Mouse (Mus musculus): ENCODE results near the gene Ptpn5.

Gene Ptpn5

DNA sequence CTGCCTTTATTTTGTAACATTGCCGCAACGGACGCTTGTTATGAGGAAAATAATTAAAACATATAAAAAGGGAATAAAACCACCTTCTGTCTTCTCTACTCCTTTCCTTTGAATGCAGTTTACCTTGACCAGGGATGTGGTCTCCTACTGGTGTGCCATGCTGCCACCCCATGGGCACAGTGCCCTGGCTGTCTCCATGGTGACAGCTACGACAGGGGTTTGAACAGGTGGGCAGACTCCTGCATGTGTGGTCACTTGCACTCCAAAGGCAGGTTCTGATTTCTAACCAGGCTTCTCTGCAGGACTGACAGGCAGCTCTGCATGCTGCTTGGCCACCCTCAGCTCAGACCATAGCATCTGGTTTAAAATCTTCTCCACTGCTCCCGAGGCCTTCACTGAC is 21.4 kb downstream of the Ptpn5 start:
- no peak for DNase-seq (ENCODE audit: low read depth, low spot score)

DNA sequence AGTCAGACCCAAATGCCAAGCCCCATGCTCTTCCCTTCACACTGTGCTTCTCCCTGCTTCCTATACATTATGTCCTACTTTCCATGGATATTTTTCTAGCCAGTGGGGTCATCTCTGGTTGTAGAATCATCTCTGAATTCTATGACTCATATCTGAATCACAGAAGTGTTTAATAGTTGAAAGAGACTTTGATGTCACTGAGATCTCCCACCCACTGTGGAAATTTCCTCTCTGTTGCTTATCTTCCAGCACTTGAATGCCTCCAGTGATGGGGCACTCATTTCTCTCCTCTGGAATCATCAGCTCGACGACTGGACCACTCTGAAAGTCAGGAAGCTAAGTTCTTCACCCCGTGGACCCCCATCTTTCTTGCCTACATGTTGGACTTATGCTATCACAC is 22.4 kb downstream of the Ptpn5 start:
- no peak for DNase-seq (ENCODE audit: low read depth, low spot score)

DNA sequence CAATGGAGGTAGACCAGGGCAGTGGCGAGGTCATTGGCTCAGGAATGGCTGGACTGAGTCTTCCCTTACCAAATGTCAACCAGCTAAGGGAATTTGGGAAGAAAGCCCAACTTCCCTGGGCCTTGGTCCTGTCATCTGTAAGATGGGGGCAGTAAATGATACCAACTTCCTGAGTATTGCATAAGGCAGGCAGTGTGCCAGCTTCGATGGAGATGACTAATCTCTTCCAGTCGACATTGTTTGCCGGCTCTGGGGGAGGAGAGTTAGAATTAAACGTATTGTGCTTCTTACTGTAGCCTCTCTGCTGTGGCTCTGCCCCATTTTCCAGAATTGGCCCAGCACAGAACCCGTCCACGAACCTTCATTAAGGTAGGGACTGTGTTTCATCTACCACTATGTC is 23.0 kb downstream of the Ptpn5 start:
- no peak for DNase-seq (ENCODE audit: low read depth, low spot score)

DNA sequence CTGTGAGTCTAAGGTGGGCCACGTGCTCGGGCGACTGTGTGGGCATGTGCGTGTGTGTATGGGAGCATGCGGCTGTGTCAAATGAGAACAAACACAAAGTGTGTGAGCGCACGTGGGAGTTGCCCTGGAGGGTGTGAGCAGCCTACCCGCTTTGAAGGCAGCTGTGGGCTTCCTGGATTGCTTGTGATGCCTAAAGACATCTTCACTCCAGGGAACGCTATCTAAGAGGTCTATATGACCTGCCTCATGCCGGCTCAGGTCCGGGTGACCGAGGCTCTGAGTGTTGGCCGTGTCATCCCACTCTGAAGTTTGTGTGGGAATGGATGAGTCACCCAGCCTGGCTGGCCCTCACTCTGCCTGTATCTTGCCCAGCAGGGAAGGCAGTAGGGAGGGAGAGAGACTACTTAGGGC is 24.7 kb downstream of the Ptpn5 start:
- DNase-seq (ENCODE audit: low read depth, low spot score), result no peak

- DNase-seq (ENCODE audit: low read depth, low spot score), result no peak
Measured at GRCm38 (mm10) chr7:47106949-47107348, 26.5 kb downstream of the Ptpn5 start.

GRCm38 (mm10) chr7:47103671-47104414 is 29.6 kb downstream of the Ptpn5 start:
- DNase-seq (ENCODE audit: low read depth, low spot score), result no peak

DNA sequence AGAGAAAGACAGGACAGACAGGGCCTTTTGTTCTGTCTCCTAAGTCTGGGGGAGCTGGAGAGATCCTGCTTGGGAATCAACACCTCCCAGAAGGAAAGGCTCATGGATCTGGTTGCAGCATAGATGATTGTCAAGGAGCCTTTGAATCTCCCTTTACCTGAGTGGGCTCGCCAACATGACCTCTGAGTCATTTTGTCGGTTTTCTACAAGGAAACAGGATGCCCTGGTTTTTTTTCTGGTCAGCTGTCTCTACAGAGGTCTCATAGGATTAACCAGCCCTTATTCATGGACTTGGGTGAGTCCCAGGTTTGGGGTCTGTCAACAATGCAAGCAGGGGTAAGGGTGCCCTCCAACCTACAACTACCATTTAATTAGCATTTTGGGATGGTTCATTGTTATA is 30.5 kb downstream of the Ptpn5 start:
- DNase-seq (ENCODE audit: low read depth, low spot score), result no peak

GRCm38 (mm10) chr7:47100615-47101014 is 32.9 kb downstream of the Ptpn5 start:
- no peak for DNase-seq (ENCODE audit: low read depth, low spot score)

GRCm38 (mm10) chr7:47099306-47099705 is 34.2 kb downstream of the Ptpn5 start:
- DNase-seq (ENCODE audit: low read depth, low spot score), result no peak

- DNase-seq (ENCODE audit: low read depth, low spot score), result no peak
Measured at GRCm38 (mm10) chr7:47098044-47098443, 35.4 kb downstream of the Ptpn5 start.

DNA sequence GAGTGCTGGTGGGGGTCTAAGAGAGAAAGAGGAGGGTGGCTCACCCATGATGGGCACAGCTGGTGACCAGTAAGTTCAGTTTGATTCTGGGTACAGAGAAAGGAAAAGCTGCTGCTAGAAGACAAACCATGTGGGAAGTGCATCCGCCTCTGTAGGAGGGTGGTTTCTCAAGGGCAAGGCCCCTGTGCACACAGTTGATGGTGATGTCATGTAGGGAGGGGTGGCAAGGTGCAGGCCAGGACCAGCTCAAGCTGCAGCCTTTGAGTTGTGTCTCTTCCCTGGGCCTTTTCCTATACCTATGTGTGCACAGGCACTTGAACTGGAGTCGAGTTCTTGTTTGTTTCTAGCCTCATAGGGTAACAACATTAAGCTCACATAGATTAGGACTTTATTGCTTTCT is 38.5 kb downstream of the Ptpn5 start:
- no peak for DNase-seq (ENCODE audit: low read depth, low spot score)

- DNase-seq (ENCODE audit: low read depth, low spot score), result no peak
Measured at GRCm38 (mm10) chr7:47093935-47094334, 39.5 kb downstream of the Ptpn5 start.

- no peak for DNase-seq (ENCODE audit: low read depth, low spot score)
Measured at GRCm38 (mm10) chr7:47085075-47085474, 48.4 kb downstream of the Ptpn5 start.

GRCm38 (mm10) chr7:47081277-47081676 is 52.2 kb downstream of the Ptpn5 start:
- DNase-seq (ENCODE audit: low read depth, low spot score), result no peak

DNA sequence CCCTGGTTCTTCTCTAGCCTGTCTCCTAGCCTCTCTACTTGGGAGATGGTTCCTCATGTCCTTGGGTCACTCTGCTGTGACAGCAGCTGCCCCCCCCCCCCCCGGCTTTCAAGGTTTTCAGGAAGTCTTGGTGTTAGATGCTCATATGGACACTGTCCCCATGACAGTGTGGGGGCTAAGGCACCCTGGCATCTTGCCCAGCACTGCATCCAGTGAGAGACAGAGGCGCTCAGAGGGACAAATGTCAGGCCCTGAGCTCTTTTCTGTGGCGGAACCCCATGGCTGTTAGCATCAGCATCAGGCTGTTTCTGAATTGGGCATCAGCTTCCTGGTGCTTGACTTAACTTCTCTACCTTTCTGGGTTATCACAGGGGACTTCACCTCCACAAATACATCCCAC is 52.6 kb downstream of the Ptpn5 start:
- no peak for DNase-seq (ENCODE audit: low read depth, low spot score)

GRCm38 (mm10) chr7:47077451-47077850 is 56.0 kb downstream of the Ptpn5 start:
- DNase-seq (ENCODE audit: low read depth, low spot score), result no peak

DNA sequence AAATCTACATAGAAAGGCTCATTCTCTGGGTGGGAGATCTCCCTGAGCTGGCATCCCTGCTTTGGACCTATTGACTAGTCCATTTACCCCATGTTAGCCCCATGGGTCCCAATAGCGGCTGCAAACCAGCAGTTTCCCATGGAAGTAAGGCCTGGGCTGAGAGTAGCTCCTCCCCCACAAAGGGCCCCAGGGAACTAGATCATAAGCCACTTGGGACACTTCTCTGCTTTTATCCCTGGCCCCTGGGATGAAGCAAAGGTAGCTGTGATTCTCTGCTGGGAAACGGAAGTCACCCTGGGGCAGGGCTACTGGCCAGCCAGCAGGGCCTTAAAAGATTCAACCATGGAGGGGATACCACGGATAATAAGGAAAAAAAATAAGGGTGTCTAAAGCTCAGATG is 56.8 kb downstream of the Ptpn5 start:
- DNase-seq (ENCODE audit: low read depth, low spot score), result no peak

DNA sequence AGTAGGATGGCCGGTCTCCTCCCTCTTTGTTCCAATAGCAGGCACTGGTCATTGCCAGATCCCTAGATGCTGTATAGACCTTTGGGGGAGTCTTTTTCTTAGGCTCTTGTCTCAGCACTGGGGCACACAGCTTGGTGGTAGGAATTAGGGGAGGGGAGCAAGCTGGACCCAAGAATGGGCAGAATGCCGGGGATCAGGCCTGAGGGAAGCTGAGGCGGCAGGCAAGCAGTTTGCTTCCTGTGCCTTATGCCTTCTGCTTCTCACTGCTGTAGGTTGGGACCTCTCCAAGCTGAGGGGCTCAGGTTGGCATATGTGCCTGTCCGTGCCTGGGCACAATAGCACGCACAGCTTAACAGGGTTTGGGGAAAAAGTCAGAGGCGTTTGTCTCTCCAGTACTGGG is 57.3 kb downstream of the Ptpn5 start:
- no peak for DNase-seq (ENCODE audit: low read depth, low spot score)

GRCm38 (mm10) chr7:47073536-47074521 is 59.7 kb downstream of the Ptpn5 start:
- no peak for DNase-seq (ENCODE audit: low read depth, low spot score)

- no peak for DNase-seq (ENCODE audit: low read depth, low spot score)
Measured at GRCm38 (mm10) chr7:47072551-47072950, 60.9 kb downstream of the Ptpn5 start.

GRCm38 (mm10) chr7:47067879-47068278 is 65.6 kb downstream of the Ptpn5 start:
- no peak for DNase-seq (ENCODE audit: low read depth, low spot score)

GRCm38 (mm10) chr7:47066942-47067341 is 66.5 kb downstream of the Ptpn5 start:
- DNase-seq (ENCODE audit: low read depth, low spot score), result no peak

DNA sequence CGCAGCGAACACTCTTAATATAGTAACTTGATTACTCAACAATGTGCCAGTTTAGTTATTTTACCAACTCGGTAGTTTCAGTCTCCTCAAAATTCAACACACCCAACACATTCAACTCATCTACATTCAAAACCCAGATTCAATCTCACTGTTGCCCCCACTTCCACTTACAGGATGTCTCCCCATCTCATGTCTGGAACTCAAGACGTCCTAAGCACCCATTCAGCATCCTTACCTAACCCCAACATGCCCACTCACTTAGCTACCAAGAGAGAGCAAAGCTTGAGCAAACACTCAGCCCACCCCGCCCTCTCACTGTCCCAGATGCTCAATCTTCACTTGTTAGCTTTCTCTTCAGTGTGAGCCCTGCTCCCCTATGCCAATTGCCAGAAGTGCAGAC is 71.9 kb downstream of the Ptpn5 start:
- no peak for DNase-seq (ENCODE audit: low read depth, low spot score)

All from WW6 (cell line).